Mouse (Mus musculus): ENCODE measurements around the gene Endod1. TPM values are rescaled to one million over a fixed set of nuclear protein-coding genes. Genes with fewer than 3 reads are reported as not detected.

Endod1 gene
- polyA plus RNA-seq, 1 experiment from 2014 or later = 11.9 TPM

GRCm38 (mm10) chr9:14391841-14392318 is 10.6 kb upstream of the Endod1 start:
- no peak overlapping the region for H3K27ac ChIP-seq
- ATAC-seq (ENCODE audit: insufficient number of reproducible peaks, insufficient read depth, low FRiP score, low TSS enrichment) = no peak
- H3K27me3 ChIP-seq = no peaks in the 10 kb centered on the region
- no peaks in the 10 kb centered on the region for H3K9me3 ChIP-seq
- H3K4me3 ChIP-seq = no peak overlapping the region
- 86% methylated on average over 3 of the region's 3 CpGs for WGBS
- no peak overlapping the region for H3K4me2 ChIP-seq (replicated peaks)
- H3K4me1 ChIP-seq = no peaks in the 10 kb centered on the region
- H3K36me3 ChIP-seq = no peaks in the 10 kb centered on the region
- no peak overlapping the region for H3K9ac ChIP-seq

GRCm38 (mm10) chr9:14391286-14391685 is 10.0 kb upstream of the Endod1 start:
- ATAC-seq (ENCODE audit: insufficient number of reproducible peaks, insufficient read depth, low FRiP score, low TSS enrichment) = no peak
- no peaks in the 10 kb centered on the region for H3K9me3 ChIP-seq
- no peaks in the 10 kb centered on the region for H3K27me3 ChIP-seq
- H3K4me2 ChIP-seq (replicated peaks) = no peak overlapping the region
- H3K9ac ChIP-seq = no peak overlapping the region
- H3K36me3 ChIP-seq = no peaks in the 10 kb centered on the region
- H3K4me1 ChIP-seq = no peaks in the 10 kb centered on the region
- no peak overlapping the region for H3K27ac ChIP-seq
- 92% methylated on average over 9 of the region's 9 CpGs for WGBS
- H3K4me3 ChIP-seq = no peak overlapping the region

GRCm38 (mm10) chr9:14390278-14390677 is 9.0 kb upstream of the Endod1 start:
- Histone ChIP-seq H3K4me1 (no peaks in the 10 kb centered on the region), H3K4me3 (no peak overlapping the region), H3K9ac (no peak overlapping the region), H3K4me2 (replicated peaks) (no peak overlapping the region), H3K9me3 (no peaks in the 10 kb centered on the region), H3K27me3 (no peaks in the 10 kb centered on the region), H3K36me3 (no peaks in the 10 kb centered on the region), H3K27ac (no peak overlapping the region)
- no peak for ATAC-seq (ENCODE audit: insufficient number of reproducible peaks, insufficient read depth, low FRiP score, low TSS enrichment)
- 95% methylated on average over 1 of the region's 1 CpGs for WGBS

- H3K4me1 ChIP-seq = no peaks in the 10 kb centered on the region
- WGBS = 71% methylated on average over 4 of the region's 4 CpGs
- no peaks in the 10 kb centered on the region for H3K9me3 ChIP-seq
- H3K4me2 ChIP-seq (replicated peaks) = no peak overlapping the region
- H3K4me3 ChIP-seq = no peak overlapping the region
- H3K9ac ChIP-seq = no peak overlapping the region
- no peaks in the 10 kb centered on the region for H3K27me3 ChIP-seq
- H3K27ac ChIP-seq = no peak overlapping the region
- no peak for ATAC-seq (ENCODE audit: insufficient number of reproducible peaks, insufficient read depth, low FRiP score, low TSS enrichment)
- H3K36me3 ChIP-seq = no peaks in the 10 kb centered on the region
These were observed 7.8 kb upstream of the Endod1 start for GRCm38 (mm10) chr9:14389050-14389621.

GRCm38 (mm10) chr9:14388001-14388400 is 6.7 kb upstream of the Endod1 start:
- WGBS = 91% methylated on average over 1 of the region's 1 CpGs
- ATAC-seq (ENCODE audit: insufficient number of reproducible peaks, insufficient read depth, low FRiP score, low TSS enrichment) = no peak

GRCm38 (mm10) chr9:14386831-14387230 is 5.5 kb upstream of the Endod1 start:
- H3K9ac ChIP-seq = no peak overlapping the region
- 83% methylated on average over 8 of the region's 9 CpGs for WGBS
- H3K27ac ChIP-seq = no peak overlapping the region
- ATAC-seq (ENCODE audit: insufficient number of reproducible peaks, insufficient read depth, low FRiP score, low TSS enrichment) = no peak
- no peak overlapping the region for H3K4me3 ChIP-seq
- no peaks in the 10 kb centered on the region for H3K9me3 ChIP-seq
- no peak overlapping the region for H3K4me2 ChIP-seq (replicated peaks)
- no peaks in the 10 kb centered on the region for H3K36me3 ChIP-seq
- no peaks in the 10 kb centered on the region for H3K4me1 ChIP-seq
- no peaks in the 10 kb centered on the region for H3K27me3 ChIP-seq

More at GRCm38 (mm10) chr9:14388001-14388400, 6.7 kb upstream of the Endod1 start:
- H3K4me3 ChIP-seq = no peak overlapping the region
- no peak overlapping the region for H3K27ac ChIP-seq
- no peaks in the 10 kb centered on the region for H3K27me3 ChIP-seq
- H3K4me2 ChIP-seq (replicated peaks) = no peak overlapping the region
- H3K9ac ChIP-seq = no peak overlapping the region
- H3K36me3 ChIP-seq = no peaks in the 10 kb centered on the region
- no peaks in the 10 kb centered on the region for H3K4me1 ChIP-seq
- no peaks in the 10 kb centered on the region for H3K9me3 ChIP-seq

- Histone ChIP-seq H3K4me3 (no peak overlapping the region), H3K36me3 (no peaks in the 10 kb centered on the region), H3K27me3 (no peaks in the 10 kb centered on the region), H3K9ac (no peak overlapping the region), H3K27ac (no peak overlapping the region), H3K4me2 (replicated peaks) (no peak overlapping the region), H3K4me1 (peaks cover 4% of the 10 kb centered on the region; the same call in 1 of the 2 replicates), H3K9me3 (no peaks in the 10 kb centered on the region)
- no peak for ATAC-seq (ENCODE audit: insufficient number of reproducible peaks, insufficient read depth, low FRiP score, low TSS enrichment)
- 86% methylated on average over 8 of the region's 8 CpGs for WGBS
These were observed 4.4 kb upstream of the Endod1 start for GRCm38 (mm10) chr9:14385665-14386064.

GRCm38 (mm10) chr9:14383186-14383920 is 2.0 kb upstream of the Endod1 start:
- Histone ChIP-seq H3K4me3 (no peak overlapping the region), H3K9me3 (no peaks in the 10 kb centered on the region), H3K27ac (no peak overlapping the region), H3K4me2 (replicated peaks) (no peak overlapping the region), H3K9ac (no peak overlapping the region), H3K36me3 (no peaks in the 10 kb centered on the region), H3K4me1 (peaks cover 9% of the 10 kb centered on the region), H3K27me3 (0 out of 2 replicates have a peak, but pooled peaks cover 4% of the 10 kb centered on the region)
- 78% methylated on average over 4 of the region's 4 CpGs for WGBS
- ATAC-seq (ENCODE audit: insufficient number of reproducible peaks, insufficient read depth, low FRiP score, low TSS enrichment) = no peak

GRCm38 (mm10) chr9:14382256-14382791 is 1.0 kb upstream of the Endod1 start:
- no peak overlapping the region for H3K9ac ChIP-seq
- no peak for ATAC-seq (ENCODE audit: insufficient number of reproducible peaks, insufficient read depth, low FRiP score, low TSS enrichment)
- no peaks in the 10 kb centered on the region for H3K9me3 ChIP-seq
- no peak overlapping the region for H3K4me3 ChIP-seq
- 0 out of 2 replicates have a peak, but pooled peaks cover 4% of the 10 kb centered on the region for H3K27me3 ChIP-seq
- 73% methylated on average over 5 of the region's 5 CpGs for WGBS
- H3K4me2 ChIP-seq (replicated peaks) = no peak overlapping the region
- H3K27ac ChIP-seq = no peak overlapping the region
- peaks cover 9% of the 10 kb centered on the region for H3K4me1 ChIP-seq
- H3K36me3 ChIP-seq = no peaks in the 10 kb centered on the region

GRCm38 (mm10) chr9:14380386-14381285 is 671 bp downstream of the Endod1 start:
- Histone ChIP-seq H3K4me2 (replicated peaks) (peak overlapping the region; percentile 92), H3K9me3 (no peaks in the 10 kb centered on the region), H3K4me1 (peaks cover 9% of the 10 kb centered on the region), H3K36me3 (no peaks in the 10 kb centered on the region), H3K4me3 (peak overlapping the region; percentile 63), H3K27ac (peak overlapping the region; percentile 70), H3K9ac (peak overlapping the region; percentile 78), H3K27me3 (0 out of 2 replicates have a peak, but pooled peaks cover 4% of the 10 kb centered on the region)
- under 1% methylated on average over 76 of the region's 76 CpGs for WGBS
- peak; percentile 91 for ATAC-seq (ENCODE audit: insufficient number of reproducible peaks, insufficient read depth, low FRiP score, low TSS enrichment)

GRCm38 (mm10) chr9:14379769-14380385 is 1.4 kb downstream of the Endod1 start:
- H3K36me3 ChIP-seq = no peaks in the 10 kb centered on the region
- peak overlapping the region; percentile 78 for H3K9ac ChIP-seq
- H3K4me3 ChIP-seq = peak overlapping the region; percentile 63
- H3K4me2 ChIP-seq (replicated peaks) = peak overlapping the region; percentile 92
- H3K4me1 ChIP-seq = peaks cover 9% of the 10 kb centered on the region
- no peak overlapping the region for H3K27ac ChIP-seq
- ATAC-seq (ENCODE audit: insufficient number of reproducible peaks, insufficient read depth, low FRiP score, low TSS enrichment) = 0 out of 2 replicates have a peak, but pooled peaks have one; percentile 2
- H3K27me3 ChIP-seq = 0 out of 2 replicates have a peak, but pooled peaks cover 4% of the 10 kb centered on the region
- no peaks in the 10 kb centered on the region for H3K9me3 ChIP-seq
- 22% methylated on average over 8 of the region's 8 CpGs for whole genome bisulfite sequencing
